In genomic region chr5:100040281-100040784, GRCm38 (mm10) we compare ENCODE assay signal across 8 mouse cellular contexts. TPM values are rescaled to one million over a fixed set of nuclear protein-coding genes. Genes with fewer than 3 reads are reported as not detected.
DNase-seq lines count a peak whose midpoint lies in the region; ATAC-seq and TF ChIP-seq lines count a peak whose summit lies in the region.

No protein-coding gene starts in this region.

- 1% methylated on average over 19 of the region's 19 CpGs for WGBS in bone marrow, adult 2 months
- under 1% methylated on average over 19 of the region's 19 CpGs for WGBS in forebrain, embryonic 13.5 days
- WGBS in midbrain, embryonic 10.5 days, result 1% methylated on average over 19 of the region's 19 CpGs

- H3K27me3 ChIP-seq in forebrain, embryonic 13.5 days, result no peaks in the 10 kb centered on the region
- no peaks in the 10 kb centered on the region for H3K27me3 ChIP-seq in midbrain, embryonic 10.5 days (ENCODE audit: low read depth, poor library complexity, severe bottlenecking)

- H3K27ac ChIP-seq in bone marrow, adult 2 months (ENCODE audit: control insufficient read depth, insufficient read depth, low read depth, low read length, poor library complexity), result peak overlapping the region; percentile 84
- peak overlapping the region; percentile 99 for H3K27ac ChIP-seq in forebrain, embryonic 13.5 days
- H3K27ac ChIP-seq in midbrain, embryonic 10.5 days (replicated peaks), result peak overlapping the region; percentile 100

- peak; percentile 41 for DNase-seq in kidney, adult 11 months
- no peak for DNase-seq in kidney, postnatal 14 days
- peak; percentile 37 to 39 for DNase-seq in left cerebral cortex, postnatal 14 days (ENCODE audit: low spot score in 2 of 2)
- no peak for DNase-seq in midbrain, embryonic 10.5 days (ENCODE audit: low spot score)

- TF ChIP-seq CTCF in bone marrow, adult 2 months (IDR thresholded peaks at IDR 0.05; ENCODE audit: control insufficient read depth, insufficient read depth, low read length), result no peak

- peak; percentile 4 for ATAC-seq in CD4-positive, CD25-positive, alpha-beta regulatory T cell, adult 4 months
- no peak for ATAC-seq in forebrain, embryonic 13.5 days
- ATAC-seq in activated CD4-positive, CD25-positive, alpha-beta regulatory T cell, adult 4 months, result no peak

- peak overlapping the region; percentile 100 for H3K9ac ChIP-seq in forebrain, embryonic 13.5 days

- H3K36me3 ChIP-seq in forebrain, embryonic 13.5 days (ENCODE audit: poor library complexity, severe bottlenecking), result peaks cover 31% of the 10 kb centered on the region
- peaks cover 39% of the 10 kb centered on the region for H3K36me3 ChIP-seq in midbrain, embryonic 10.5 days

- H3K4me3 ChIP-seq in bone marrow, adult 2 months (replicated peaks; ENCODE audit: control insufficient read depth, low read depth, low read length), result peak overlapping the region; percentile 98
- peak overlapping the region; percentile 84 for H3K4me3 ChIP-seq in forebrain, embryonic 13.5 days
- peak overlapping the region; percentile 97 for H3K4me3 ChIP-seq in midbrain, embryonic 10.5 days

- H3K4me1 ChIP-seq in bone marrow, adult 2 months (ENCODE audit: control insufficient read depth, insufficient read depth, low read length), result no peaks in the 10 kb centered on the region; the same call in 1 of the 2 replicates
- peaks cover 61% of the 10 kb centered on the region for H3K4me1 ChIP-seq in forebrain, embryonic 13.5 days
- H3K4me1 ChIP-seq in midbrain, embryonic 10.5 days, result peaks cover 44% of the 10 kb centered on the region

- TF ChIP-seq POLR2A in bone marrow, adult 2 months (IDR thresholded peaks at IDR 0.05; ENCODE audit: borderline replicate concordance, control insufficient read depth, low read depth, low read length), result no peak

- H3K9me3 ChIP-seq in forebrain, embryonic 13.5 days (replicated peaks), result no peaks in the 10 kb centered on the region
- H3K9me3 ChIP-seq in midbrain, embryonic 10.5 days (replicated peaks), result no peaks in the 10 kb centered on the region

- intact Hi-C loops in left cerebral cortex, postnatal 14 days (cut with DNase I), result no loop called here

- peak overlapping the region; percentile 88 for H3K4me2 ChIP-seq in forebrain, embryonic 13.5 days

RNA-seq across cellular contexts. Expression of gene Enoph1, which starts 0.5 kb away (rescaled TPM):
- polyA plus RNA-seq in CD4-positive, CD25-positive, alpha-beta regulatory T cell, adult 4 months (2017; shearing (Covaris generic)), result 10 to 100 TPM; 30.4 to 31.8 TPM
- 2.3 and 7.5 TPM in 2 replicates for polyA plus RNA-seq in bone marrow, adult 2 months (2011; ENCODE audit: insufficient read depth, insufficient read length, low replicate concordance, missing spikeins)
- 47.8 and 49.2 TPM in 2 replicates for polyA plus RNA-seq in forebrain, embryonic 13.5 days (2015; fragmentation: Nextera tagmentation; extraction: Ambion mirVana)
- 10 to 100 TPM; 50.0 to 52.6 TPM for total RNA-seq in left cerebral cortex, postnatal 14 days (2021)
- 54.6 and 60.4 TPM in 2 replicates for polyA plus RNA-seq in midbrain, embryonic 10.5 days (2016; fragmentation: Nextera tagmentation; extraction: Ambion mirVana)
- polyA plus RNA-seq in activated CD4-positive, CD25-positive, alpha-beta regulatory T cell, adult 4 months (2017; shearing (Covaris generic)), result 10 to 100 TPM; 31.5 to 33.1 TPM

RNA-seq across cellular contexts. Expression of gene Hnrnpdl, which starts 0.9 kb away (rescaled TPM):
- 100 to 1,000 TPM; 120 to 126 TPM for polyA plus RNA-seq in CD4-positive, CD25-positive, alpha-beta regulatory T cell, adult 4 months (2017; shearing (Covaris generic))
- polyA plus RNA-seq in bone marrow, adult 2 months (2011; ENCODE audit: insufficient read depth, insufficient read length, low replicate concordance, missing spikeins), result 116 and 161 TPM in 2 replicates
- 260 and 282 TPM in 2 replicates for polyA plus RNA-seq in forebrain, embryonic 13.5 days (2015; fragmentation: Nextera tagmentation; extraction: Ambion mirVana)
- total RNA-seq in left cerebral cortex, postnatal 14 days (2021), result 100 to 1,000 TPM; 141 to 169 TPM
- 234 and 244 TPM in 2 replicates for polyA plus RNA-seq in midbrain, embryonic 10.5 days (2016; fragmentation: Nextera tagmentation; extraction: Ambion mirVana)
- polyA plus RNA-seq in activated CD4-positive, CD25-positive, alpha-beta regulatory T cell, adult 4 months (2017; shearing (Covaris generic)), result 100 to 1,000 TPM; 105 to 110 TPM

Comparison
In these comparisons a context has a peak if more than half of its experiments do, and no peak if none do; other contexts are left out.
1. DNase-seq: peak in kidney, adult 11 months (single experiment) and left cerebral cortex, postnatal 14 days (2 of 2); none in kidney, postnatal 14 days (single experiment) and midbrain, embryonic 10.5 days (single experiment).
2. Peak in every context shown above with its lines, with median percentiles within 50 percentile points of each other: H3K27ac ChIP-seq and H3K4me3 ChIP-seq.